In genomic region chr14:76764390-76764796, GRCm38 (mm10) we compare ENCODE assay signal across 8 mouse cellular contexts.
DNase-seq lines count a peak whose midpoint lies in the region; ATAC-seq lines count a peak whose summit lies in the region.
"Had no signal": no experiment of that assay in that cellular context is flagged by ENCODE, and none has a peak within 500 bp of the region (broad histone marks: within the 10 kb centered on the region; RNA-seq: fewer than 3 reads in every experiment).

No protein-coding gene starts in this region.

- no peaks in the 10 kb centered on the region for H3K36me3 ChIP-seq in embryonic facial prominence, embryonic 13.5 days

- ATAC-seq in embryonic facial prominence, embryonic 13.5 days (ENCODE audit: insufficient number of reproducible peaks, insufficient read depth, low FRiP score, low TSS enrichment, low read depth) = no peak

- peak overlapping the region; percentile 39; the same call in 1 of the 2 replicates for H3K27ac ChIP-seq in embryonic facial prominence, embryonic 13.5 days

- WGBS in embryonic facial prominence, embryonic 13.5 days = 17% methylated on average over 7 of the region's 7 CpGs

- H3K9me3 ChIP-seq in embryonic facial prominence, embryonic 13.5 days = no peaks in the 10 kb centered on the region

- peaks cover 31% of the 10 kb centered on the region for H3K4me1 ChIP-seq in embryonic facial prominence, embryonic 13.5 days

- no peak overlapping the region for H3K4me3 ChIP-seq in embryonic facial prominence, embryonic 13.5 days
- H3K4me3 ChIP-seq: myocyte had no signal

- no peaks in the 10 kb centered on the region for H3K27me3 ChIP-seq in embryonic facial prominence, embryonic 13.5 days

- peak overlapping the region; percentile 26 for H3K4me2 ChIP-seq in embryonic facial prominence, embryonic 13.5 days

- DNase-seq in right cerebral cortex, adult 18-20 months = peak; percentile 87
- no peak for DNase-seq in right cerebral cortex, postnatal 4 days
- DNase-seq in heart, postnatal 4 days = peak; percentile 52
- peak; percentile 27 for DNase-seq in liver
- DNase-seq in right cerebral cortex, adult 2 months (ENCODE audit: low spot score in 2 of 2) = peak; percentile 75 to 79
- no peak for DNase-seq in spleen, postnatal 10 days (ENCODE audit: low spot score in 2 of 2)

- 0 out of 2 replicates have a peak overlapping the region, but pooled peaks have one; percentile 21 for H3K9ac ChIP-seq in embryonic facial prominence, embryonic 13.5 days

Comparison
In these comparisons a context has a peak if more than half of its experiments do, and no peak if none do; other contexts are left out.
1. DNase-seq: peak in right cerebral cortex, adult 18-20 months (single experiment), heart, postnatal 4 days (single experiment), liver (single experiment) and right cerebral cortex, adult 2 months (2 of 2); none in right cerebral cortex, postnatal 4 days (single experiment) and spleen, postnatal 10 days (0 of 2).